Mouse (Mus musculus) limb, embryonic 14.5 days (tissue): ENCODE measurements around the gene Gbx2. TPM values are rescaled to one million over a fixed set of nuclear protein-coding genes. Genes with fewer than 3 reads are reported as not detected.

Experiments
- ATAC-seq: fragments of 200-750 bp; cut with Nextera tagmentation; 2 replicates; pipeline ENCODE4 v1.8.0; 2017; ENCODE audit warnings: low read depth, moderate number of reproducible peaks, moderate TSS enrichment; ENCODE audit not compliant: low FRiP score
- DNase-seq: peaks from one replicate; pipeline ENCODE4 v3.0.0-alpha.2; 2015; ENCODE audit warnings: low spot score
- H3K27ac ChIP-seq: fragments of 300-500 bp; sonication (generic); replicated peaks from 2 replicates; pipeline ENCODE4 v1.5.1; 2014; ENCODE audit warnings: low read depth, mild to moderate bottlenecking, low read length, moderate library complexity, mixed read lengths
- H3K27me3 ChIP-seq: fragments of 300-500 bp; sonication (generic); 2 replicates; pipeline ENCODE4 v1.6.1; 2014; ENCODE audit warnings: low read length, mixed read lengths; ENCODE audit not compliant: control insufficient read depth, insufficient read depth
- H3K36me3 ChIP-seq: fragments of 300-500 bp; sonication (generic); 2 replicates; pipeline ENCODE4 v1.6.1; 2014; ENCODE audit warnings: mild to moderate bottlenecking, low read length, moderate library complexity, mixed read lengths; ENCODE audit not compliant: control insufficient read depth, insufficient read depth
- H3K4me1 ChIP-seq: fragments of 300-500 bp; sonication (generic); 2 replicates; pipeline ENCODE4 v1.6.1; 2014; ENCODE audit warnings: antibody characterized with exemption, low read length, mixed read lengths; ENCODE audit not compliant: control insufficient read depth, insufficient read depth
- H3K4me2 ChIP-seq: fragments of 300-500 bp; sonication (generic); replicated peaks from 2 replicates; pipeline ENCODE4 v1.6.1; 2014; ENCODE audit warnings: low read depth, mild to moderate bottlenecking, low read length, moderate library complexity; ENCODE audit not compliant: severe bottlenecking
- H3K4me3 ChIP-seq: fragments of 300-500 bp; sonication (generic); replicated peaks from 2 replicates; pipeline ENCODE4 v1.5.1; 2014; ENCODE audit warnings: low read length
- H3K9ac ChIP-seq: fragments of 300-500 bp; sonication (generic); 2 replicates; pipeline ENCODE4 v1.6.1; 2014; ENCODE audit warnings: mild to moderate bottlenecking, low read depth, low read length, moderate library complexity; ENCODE audit not compliant: severe bottlenecking
- H3K9me3 ChIP-seq: fragments of 300-500 bp; sonication (generic); 2 replicates; pipeline ENCODE4 v1.6.1; 2016; ENCODE audit warnings: low read length; ENCODE audit not compliant: control insufficient read depth
- POLR2A ChIP-seq: fragments of 200-500 bp; IDR thresholded peaks from 2 replicates; pipeline ENCODE4 v1.8.0; 2012; ENCODE audit warnings: inconsistent platforms, mild to moderate bottlenecking, moderate library complexity, borderline replicate concordance; ENCODE audit not compliant: insufficient read depth, insufficient read length; ENCODE audit errors: extremely low read depth
- WGBS: fragments of 180-500 bp; shearing (Covaris S2); extraction: QIAGEN DNeasy Blood & Tissue Kit; methylation state at CpG from one replicate; pipeline ENCODE4 v1.1.7; 2014; 5-methylcytosine and 5-hydroxymethylcytosine counted together
- polyA plus RNA-seq, 2 experiments: library from polyadenylated mRNA; depleted of rRNA in 1 of 2; stranded (reverse) in 1 of 2; unstranded in 1 of 2; fragments of >200 nt; fragmentation: Nextera tagmentation in 1 of 2; extraction: Ambion mirVana in 1 of 2; gene quantifications; 2 replicates each; pipeline versions ENCODE4 v1.2.1 to v1.2.3; 2012 to 2014

The Gbx2 gene
- polyA plus RNA-seq, 2 experiments, result 0.17 to 0.21 TPM

DNA sequence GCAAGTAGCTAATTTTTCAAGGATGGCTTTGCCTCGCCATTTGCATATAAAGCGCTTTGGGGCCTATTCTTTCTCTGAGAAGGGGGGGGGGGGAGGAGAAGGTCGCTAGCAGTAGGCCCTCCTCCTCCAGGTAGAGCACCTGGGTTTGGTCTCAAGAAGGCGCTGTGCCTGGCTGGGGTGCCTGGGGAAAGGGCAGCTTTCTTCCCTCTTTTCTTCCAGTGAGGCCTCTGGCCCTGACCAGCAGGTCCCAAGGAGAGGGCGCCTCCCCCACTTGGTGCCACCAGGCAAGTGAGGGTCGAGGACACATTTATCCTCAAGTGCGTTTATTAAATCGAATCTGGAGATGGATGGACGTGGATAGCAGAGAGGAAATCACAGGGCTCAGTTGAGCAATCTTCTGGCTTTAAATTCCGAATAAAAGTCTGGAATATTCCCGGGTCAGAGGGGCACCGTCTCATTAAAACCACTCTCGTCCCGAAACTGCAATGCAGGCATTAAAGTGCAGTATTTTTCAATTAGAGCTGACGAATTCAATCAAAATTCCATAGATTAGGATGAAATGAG is 10.1 kb upstream of the Gbx2 start:
- H3K9ac ChIP-seq, result no peak overlapping the region
- WGBS, result 7% methylated on average over 15 of the region's 15 CpGs
- no peaks in the 10 kb centered on the region for H3K9me3 ChIP-seq
- H3K27ac ChIP-seq, result no peak overlapping the region
- no peaks in the 10 kb centered on the region for H3K36me3 ChIP-seq
- DNase-seq, result no peak
- H3K4me3 ChIP-seq, result no peak overlapping the region
- no peak for TF ChIP-seq POLR2A
- 0 out of 2 replicates have a peak overlapping the region, but pooled peaks have one; percentile 37 for H3K4me2 ChIP-seq
- H3K4me1 ChIP-seq, result peaks cover 5% of the 10 kb centered on the region
- no peak for ATAC-seq
- peaks cover 88% of the 10 kb centered on the region for H3K27me3 ChIP-seq

GRCm38 (mm10) chr1:89939981-89940726 is 9.2 kb upstream of the Gbx2 start:
- no peak for TF ChIP-seq POLR2A
- Histone ChIP-seq H3K9me3 (no peaks in the 10 kb centered on the region), H3K27me3 (peaks cover 92% of the 10 kb centered on the region), H3K4me1 (peaks cover 5% of the 10 kb centered on the region), H3K4me2 (no peak overlapping the region), H3K36me3 (no peaks in the 10 kb centered on the region), H3K4me3 (no peak overlapping the region), H3K9ac (no peak overlapping the region), H3K27ac (no peak overlapping the region)
- DNase-seq, result peak; percentile 33
- WGBS, result 2% methylated on average over 24 of the region's 34 CpGs
- no peak; the same call in 1 of the 2 replicates for ATAC-seq

GRCm38 (mm10) chr1:89939596-89939960 is 8.6 kb upstream of the Gbx2 start:
- ATAC-seq (no peak), DNase-seq (no peak)

DNA sequence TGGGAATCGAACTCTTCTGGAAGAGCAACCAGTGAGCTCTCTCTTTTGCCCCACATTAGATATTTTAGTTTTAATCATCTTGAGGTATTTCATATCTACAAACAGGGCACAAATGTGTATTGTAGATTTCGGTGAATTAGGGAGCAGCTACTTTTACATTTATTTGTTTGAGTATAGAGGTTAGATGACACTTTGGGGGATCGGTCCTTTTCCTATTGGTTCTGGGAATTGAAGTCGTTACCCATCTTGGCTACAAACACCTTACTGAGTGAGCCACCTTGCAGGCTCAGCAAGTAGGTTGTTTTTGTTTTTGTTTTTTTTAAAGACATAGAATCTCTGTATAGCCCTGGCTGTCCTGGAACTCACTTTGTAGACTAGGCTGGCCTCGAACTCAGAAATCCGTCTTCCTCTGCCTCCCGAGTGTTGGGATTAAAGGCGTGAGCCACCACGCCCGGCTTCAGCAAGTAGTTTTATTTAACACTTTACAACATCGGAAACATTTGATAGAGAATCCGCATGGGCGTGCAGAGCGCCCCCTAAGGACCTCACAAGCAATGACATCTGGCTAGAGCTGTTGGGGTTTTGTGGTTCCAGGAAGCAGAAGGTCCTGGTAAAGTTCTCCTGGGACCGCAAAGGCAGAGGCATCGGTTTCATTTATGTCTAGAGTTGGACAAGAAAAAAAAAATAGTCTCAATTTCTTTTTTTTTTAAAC is 8.1 kb upstream of the Gbx2 start:
- ATAC-seq (no peak), DNase-seq (no peak)
- Histone ChIP-seq H3K36me3 (no peaks in the 10 kb centered on the region), H3K9me3 (no peaks in the 10 kb centered on the region), H3K4me3 (no peak overlapping the region), H3K4me2 (no peak overlapping the region), H3K4me1 (peaks cover 5% of the 10 kb centered on the region), H3K27me3 (peaks cover 97% of the 10 kb centered on the region), H3K9ac (no peak overlapping the region), H3K27ac (no peak overlapping the region)
- no peak for TF ChIP-seq POLR2A
- 31% methylated on average over 16 of the region's 16 CpGs for WGBS

More at GRCm38 (mm10) chr1:89939596-89939960, 8.6 kb upstream of the Gbx2 start:
- peaks cover 97% of the 10 kb centered on the region for H3K27me3 ChIP-seq
- peaks cover 5% of the 10 kb centered on the region for H3K4me1 ChIP-seq
- H3K27ac ChIP-seq, result no peak overlapping the region
- no peak overlapping the region for H3K4me3 ChIP-seq
- no peak for TF ChIP-seq POLR2A
- H3K9ac ChIP-seq, result no peak overlapping the region
- no peaks in the 10 kb centered on the region for H3K9me3 ChIP-seq
- WGBS, result 29% methylated on average over 16 of the region's 16 CpGs
- H3K4me2 ChIP-seq, result no peak overlapping the region
- H3K36me3 ChIP-seq, result no peaks in the 10 kb centered on the region

DNA sequence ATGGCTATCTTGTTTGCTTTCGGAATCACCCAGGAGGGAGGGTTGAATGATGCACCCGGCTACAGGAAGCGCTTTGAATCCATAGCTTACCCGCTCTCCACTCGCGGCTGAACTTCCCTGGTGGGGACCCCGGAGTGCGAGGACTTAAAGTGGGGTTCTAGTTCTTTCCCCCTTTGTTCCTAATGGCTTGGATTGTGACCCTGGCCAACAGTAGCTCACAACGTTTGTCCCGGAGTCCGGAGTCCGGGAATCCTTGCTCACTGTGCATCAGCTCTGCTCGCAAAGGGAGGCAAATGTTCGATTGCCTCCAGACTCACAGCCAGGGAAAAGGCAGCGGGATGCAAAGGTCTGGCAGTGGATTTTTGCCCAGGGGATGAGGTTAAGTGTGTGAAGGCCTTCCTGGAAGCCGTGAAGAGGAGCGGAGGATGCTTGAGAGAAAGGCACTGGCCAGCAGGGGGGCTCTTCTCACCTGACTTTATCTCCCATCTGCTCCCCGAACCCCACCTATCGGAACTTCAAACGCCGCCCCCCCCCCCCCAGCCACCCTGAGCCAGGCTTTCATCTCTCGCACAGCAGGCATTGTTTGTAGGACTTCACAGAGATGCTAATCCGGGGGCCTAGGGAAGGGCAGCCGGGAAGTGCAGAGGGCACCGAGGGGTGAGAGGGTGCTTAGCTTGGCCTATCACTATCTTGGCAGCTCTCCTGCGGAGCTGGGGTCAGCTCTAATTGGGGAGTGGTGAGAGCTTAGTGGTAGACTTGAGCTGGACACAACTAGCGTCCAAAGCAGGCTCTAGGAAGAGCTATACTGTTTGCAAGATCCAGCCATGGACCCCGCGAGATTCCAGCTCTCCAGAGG is 4.7 kb upstream of the Gbx2 start:
- H3K4me1 ChIP-seq, result peaks cover 10% of the 10 kb centered on the region
- WGBS, result 1% methylated on average over 29 of the region's 29 CpGs
- DNase-seq (no peak), ATAC-seq (no peak)
- H3K36me3 ChIP-seq, result no peaks in the 10 kb centered on the region
- no peak overlapping the region for H3K4me2 ChIP-seq
- H3K9ac ChIP-seq, result no peak overlapping the region
- H3K4me3 ChIP-seq, result no peak overlapping the region
- no peak for TF ChIP-seq POLR2A
- H3K9me3 ChIP-seq, result no peaks in the 10 kb centered on the region
- peaks cover 97% of the 10 kb centered on the region for H3K27me3 ChIP-seq
- no peak overlapping the region for H3K27ac ChIP-seq
